Mouse (Mus musculus): ENCODE measurements around the gene Smco4. TPM values are rescaled to one million over a fixed set of nuclear protein-coding genes. Genes with fewer than 3 reads are reported as not detected.

Smco4 gene
- total and polyA plus RNA-seq, 2 experiments = 5.9 to 7.9 TPM

DNA sequence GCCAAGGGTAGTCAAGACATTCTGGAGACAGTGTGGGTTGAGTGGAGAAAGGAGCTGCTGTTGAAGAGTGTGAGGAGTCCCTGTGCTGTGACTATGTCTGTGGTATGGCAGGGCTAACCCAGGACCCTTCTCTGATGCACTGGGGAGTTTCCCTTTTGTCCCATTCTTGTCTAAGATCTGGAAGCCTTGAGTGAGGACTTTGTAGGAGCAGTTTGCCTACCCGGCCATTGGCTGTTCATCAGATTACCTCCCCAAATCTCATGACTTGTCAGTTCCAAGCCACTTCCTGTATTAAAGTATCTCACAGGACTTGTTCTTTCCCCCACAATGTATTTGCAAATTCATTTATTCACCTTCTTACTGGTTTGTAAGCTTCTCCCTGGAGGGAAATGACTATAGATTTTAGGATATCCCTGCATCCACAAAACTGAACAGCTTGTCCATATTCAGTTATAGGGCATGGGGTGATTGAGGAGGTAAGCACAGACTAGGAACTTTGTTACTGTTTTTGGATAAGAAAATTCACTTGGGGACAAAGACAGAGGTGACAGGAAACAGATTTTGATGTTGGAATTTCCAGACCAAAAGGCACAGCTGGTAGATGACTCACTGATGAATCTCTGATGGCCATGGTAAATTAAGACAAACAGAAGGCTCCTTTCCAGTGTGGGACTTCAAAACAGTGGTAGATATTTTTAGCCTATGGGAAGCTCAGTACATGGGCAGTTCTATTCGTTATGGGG, 5.4 kb upstream of the Smco4 start:
- no peak overlapping the region for H3K27ac ChIP-seq (replicated peaks; ENCODE audit: insufficient read depth, low read depth, low read length)

DNA sequence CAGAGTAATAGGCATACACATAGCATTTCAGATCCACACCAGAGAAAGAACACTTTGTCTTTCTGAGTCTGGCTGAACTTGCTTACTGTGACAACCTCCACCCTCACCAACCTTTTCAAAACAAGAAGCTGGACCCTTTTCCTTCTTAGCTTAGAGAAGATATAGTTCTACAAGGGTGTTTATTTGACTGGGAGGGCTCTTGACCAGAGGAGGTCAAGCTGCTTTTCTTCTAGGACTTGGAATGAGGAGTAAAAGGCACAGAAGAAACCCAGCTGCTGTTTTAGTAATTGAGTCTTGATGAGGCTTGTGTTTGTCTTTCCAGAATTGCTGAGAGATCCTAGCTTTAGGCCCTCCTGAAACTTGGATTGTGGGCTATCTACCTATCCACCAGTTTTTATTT, 3.9 kb upstream of the Smco4 start:
- TF ChIP-seq CTCF (IDR thresholded peaks at IDR 0.05; ENCODE audit: low read depth, low read length) (no peak), POLR2A (IDR thresholded peaks at IDR 0.05; ENCODE audit: extremely low read depth, insufficient read depth, low read length) (no peak)
- Histone ChIP-seq H3K27me3 (ENCODE audit: control insufficient read depth, insufficient read depth, low read length) (no peaks in the 10 kb centered on the region), H3K9ac (ENCODE audit: low read depth, low read length) (no peak overlapping the region), H3K79me2 (ENCODE audit: control insufficient read depth, insufficient read depth, low read length) (peaks cover 7% of the 10 kb centered on the region; the same call in 1 of the 2 replicates), H3K27ac (replicated peaks; ENCODE audit: insufficient read depth, low read depth, low read length) (no peak overlapping the region), H3K4me3 (ENCODE audit: insufficient read depth, low read depth, low read length) (no peak overlapping the region), H3K4me1 (ENCODE audit: control insufficient read depth, insufficient read depth, low read length) (peaks cover 5% of the 10 kb centered on the region; the same call in 1 of the 2 replicates), H3K36me3 (ENCODE audit: control insufficient read depth, insufficient read depth, low read length) (no peaks in the 10 kb centered on the region)
- no peak for DNase-seq (ENCODE audit: extremely low read depth, low read depth, low spot score)

More for the DNA sequence above, 5.4 kb upstream of the Smco4 start:
- H3K79me2 ChIP-seq (ENCODE audit: control insufficient read depth, insufficient read depth, low read length) = no peaks in the 10 kb centered on the region
- WGBS = 80% methylated on average over 2 of the region's 2 CpGs
- no peaks in the 10 kb centered on the region for H3K27me3 ChIP-seq (ENCODE audit: control insufficient read depth, insufficient read depth, low read length)
- H3K4me3 ChIP-seq (ENCODE audit: insufficient read depth, low read depth, low read length) = no peak overlapping the region
- peaks cover under 1% of the 10 kb centered on the region; the same call in 1 of the 2 replicates for H3K4me1 ChIP-seq (ENCODE audit: control insufficient read depth, insufficient read depth, low read length)
- TF ChIP-seq CTCF (IDR thresholded peaks at IDR 0.05; ENCODE audit: low read depth, low read length) (no peak), POLR2A (IDR thresholded peaks at IDR 0.05; ENCODE audit: extremely low read depth, insufficient read depth, low read length) (no peak)
- H3K36me3 ChIP-seq (ENCODE audit: control insufficient read depth, insufficient read depth, low read length) = no peaks in the 10 kb centered on the region
- DNase-seq (ENCODE audit: extremely low read depth, low read depth, low spot score) = no peak
- no peak overlapping the region for H3K9ac ChIP-seq (ENCODE audit: low read depth, low read length)

DNA sequence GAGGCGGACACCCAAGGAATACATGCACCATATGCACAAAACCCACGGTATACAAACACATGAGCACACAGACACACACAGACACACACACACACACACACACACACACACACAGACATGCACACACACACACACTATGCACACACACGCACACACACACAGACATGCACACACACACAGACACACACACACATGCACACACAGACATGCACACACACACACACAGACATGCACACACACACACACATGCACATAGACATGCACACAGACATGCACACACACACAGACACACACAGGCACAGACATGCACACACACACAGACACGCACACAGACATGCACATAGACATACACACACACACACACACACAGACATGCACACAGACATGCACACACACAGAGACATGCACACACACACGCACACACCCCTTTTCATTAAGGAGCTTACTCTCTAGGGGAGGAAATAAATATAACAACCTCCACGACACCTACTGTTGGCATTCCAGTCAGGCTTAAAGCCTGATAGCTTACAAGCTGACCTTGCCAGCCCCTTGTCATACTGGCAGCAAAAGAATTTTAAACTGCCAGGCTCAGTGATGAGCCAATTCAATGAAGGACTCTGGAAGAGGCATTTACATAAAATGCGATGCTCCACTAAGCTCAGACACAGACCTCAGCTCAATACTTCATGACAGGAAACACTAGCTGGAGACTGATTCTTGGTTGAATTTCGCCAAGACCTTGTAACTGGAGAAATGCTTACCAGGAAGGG, 2.7 kb upstream of the Smco4 start:
- Histone ChIP-seq H3K4me3 (ENCODE audit: insufficient read depth, low read depth, low read length) (no peak overlapping the region), H3K27ac (replicated peaks; ENCODE audit: insufficient read depth, low read depth, low read length) (no peak overlapping the region), H3K36me3 (ENCODE audit: control insufficient read depth, insufficient read depth, low read length) (no peaks in the 10 kb centered on the region), H3K27me3 (ENCODE audit: control insufficient read depth, insufficient read depth, low read length) (no peaks in the 10 kb centered on the region), H3K4me1 (ENCODE audit: control insufficient read depth, insufficient read depth, low read length) (peaks cover 6% of the 10 kb centered on the region; the same call in 1 of the 2 replicates), H3K79me2 (ENCODE audit: control insufficient read depth, insufficient read depth, low read length) (peaks cover 7% of the 10 kb centered on the region; the same call in 1 of the 2 replicates), H3K9ac (ENCODE audit: low read depth, low read length) (no peak overlapping the region)
- 86% methylated on average over 8 of the region's 8 CpGs for WGBS
- no peak for TF ChIP-seq CTCF (IDR thresholded peaks at IDR 0.05; ENCODE audit: low read depth, low read length)
- no peak for TF ChIP-seq POLR2A (IDR thresholded peaks at IDR 0.05; ENCODE audit: extremely low read depth, insufficient read depth, low read length)
- no peak for DNase-seq (ENCODE audit: extremely low read depth, low read depth, low spot score)

DNA sequence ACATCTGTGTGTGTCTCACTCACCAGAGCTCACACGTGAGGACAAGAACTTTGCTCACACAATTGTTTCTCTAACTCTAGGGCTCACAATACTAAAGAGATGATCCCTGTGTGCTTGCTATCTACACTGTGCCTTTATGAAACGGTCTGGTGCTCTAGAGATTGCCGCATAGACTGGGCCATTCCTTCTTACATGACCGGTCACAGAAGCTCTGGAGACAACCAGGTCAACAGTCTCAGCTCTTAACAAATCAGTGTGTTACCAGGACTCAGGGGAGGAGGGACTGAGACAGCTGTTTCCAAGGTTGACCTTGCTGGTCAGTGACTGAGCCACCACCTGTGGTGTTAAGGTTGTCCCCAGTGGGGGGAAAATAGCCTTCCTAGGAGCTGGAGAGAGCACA, 1.5 kb upstream of the Smco4 start:
- Histone ChIP-seq H3K9ac (ENCODE audit: low read depth, low read length) (no peak overlapping the region), H3K79me2 (ENCODE audit: control insufficient read depth, insufficient read depth, low read length) (peaks cover 7% of the 10 kb centered on the region; the same call in 1 of the 2 replicates), H3K27ac (replicated peaks; ENCODE audit: insufficient read depth, low read depth, low read length) (no peak overlapping the region), H3K4me1 (ENCODE audit: control insufficient read depth, insufficient read depth, low read length) (peaks cover 6% of the 10 kb centered on the region), H3K27me3 (ENCODE audit: control insufficient read depth, insufficient read depth, low read length) (no peaks in the 10 kb centered on the region), H3K4me3 (ENCODE audit: insufficient read depth, low read depth, low read length) (no peak overlapping the region), H3K36me3 (ENCODE audit: control insufficient read depth, insufficient read depth, low read length) (no peaks in the 10 kb centered on the region)
- DNase-seq (ENCODE audit: extremely low read depth, low read depth, low spot score) = no peak
- 89% methylated on average over 4 of the region's 4 CpGs for WGBS
- TF ChIP-seq POLR2A (IDR thresholded peaks at IDR 0.05; ENCODE audit: extremely low read depth, insufficient read depth, low read length) (no peak), CTCF (IDR thresholded peaks at IDR 0.05; ENCODE audit: low read depth, low read length) (no peak)

DNA sequence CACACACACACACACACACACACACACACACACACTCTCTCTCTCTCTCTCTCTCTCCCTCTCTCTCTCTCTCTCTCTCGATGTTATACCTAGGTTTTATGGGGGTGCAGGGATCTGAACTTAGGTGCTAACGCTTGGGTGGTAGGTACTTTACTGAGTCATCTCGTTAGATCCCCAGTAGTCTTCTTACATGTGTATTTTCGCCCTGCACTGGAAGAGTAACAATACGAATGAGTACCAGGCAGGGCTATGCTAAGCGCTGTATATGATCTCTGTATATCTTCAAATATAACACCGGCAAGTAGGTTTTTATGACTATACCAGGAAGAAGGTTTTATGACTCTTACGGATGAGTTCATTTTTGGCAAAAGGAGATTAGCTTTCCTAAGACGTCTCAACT, 831 bp upstream of the Smco4 start:
- no peak overlapping the region for H3K9ac ChIP-seq (ENCODE audit: low read depth, low read length)
- no peak overlapping the region for H3K27ac ChIP-seq (replicated peaks; ENCODE audit: insufficient read depth, low read depth, low read length)
- H3K79me2 ChIP-seq (ENCODE audit: control insufficient read depth, insufficient read depth, low read length) = peaks cover 10% of the 10 kb centered on the region; the same call in 1 of the 2 replicates
- H3K4me1 ChIP-seq (ENCODE audit: control insufficient read depth, insufficient read depth, low read length) = peaks cover 6% of the 10 kb centered on the region
- H3K36me3 ChIP-seq (ENCODE audit: control insufficient read depth, insufficient read depth, low read length) = no peaks in the 10 kb centered on the region
- H3K4me3 ChIP-seq (ENCODE audit: insufficient read depth, low read depth, low read length) = no peak overlapping the region
- 89% methylated on average over 9 of the region's 9 CpGs for WGBS
- no peaks in the 10 kb centered on the region for H3K27me3 ChIP-seq (ENCODE audit: control insufficient read depth, insufficient read depth, low read length)
- no peak for DNase-seq (ENCODE audit: extremely low read depth, low read depth, low spot score)
- TF ChIP-seq POLR2A (IDR thresholded peaks at IDR 0.05; ENCODE audit: extremely low read depth, insufficient read depth, low read length) (no peak), CTCF (IDR thresholded peaks at IDR 0.05; ENCODE audit: low read depth, low read length) (no peak)
